Mouse (Mus musculus): Measurements from ENCODE around the gene Samd4b. TPM values are rescaled to one million over a fixed set of nuclear protein-coding genes. Genes with fewer than 3 reads are reported as not detected.
A peak's percentile ranks its signal among the peaks of the same experiment; 100 is the strongest.
"Not testable (repeated sequence)": the region's sequence is repeated elsewhere in the genome, so short reads cannot be mapped to it uniquely, and the experiment has no call there.

Gene Samd4b
- total RNA-seq, 1 experiment: 30.3 TPM

- Histone ChIP-seq H3K9ac (ENCODE audit: insufficient read depth, low read depth, low read length, poor library complexity, severe bottlenecking) (no peak within 1 kb of the TSS), H3K9me3 (ENCODE audit: control insufficient read depth, insufficient read depth, low read depth, low read length) (no peaks in the 10 kb centered on the region), H3K4me1 (ENCODE audit: control insufficient read depth in 2 of 2, insufficient read depth in 2 of 2, low read length in 2 of 2, poor library complexity in 1 of 2) (peaks cover 2 to 10% of the 10 kb centered on the region in 2 experiments; a peak in 2 of 4 replicates), H3K27ac (ENCODE audit: insufficient read depth, low read depth, low read length, poor library complexity, severe bottlenecking) (no peak within 1 kb of the TSS), H3K36me3 (ENCODE audit: control insufficient read depth, insufficient read depth, low read length, poor library complexity, severe bottlenecking) (no peaks in the 10 kb centered on the region), H3K4me3 (ENCODE audit: insufficient read depth in 1 of 2, low read depth in 1 of 2, low read length in 2 of 2, poor library complexity in 1 of 2, severe bottlenecking in 1 of 2) (no peak within 1 kb of the TSS)
- DNase-seq (ENCODE audit: low read depth, low spot score): no peak
- TF ChIP-seq HCFC1 (IDR thresholded peaks at IDR 0.05; ENCODE audit: borderline replicate concordance, insufficient read depth, low read length) (no peak), ZC3H11A (IDR thresholded peaks at IDR 0.05; ENCODE audit: borderline replicate concordance, low read depth, low read length) (no peak), CHD2 (IDR thresholded peaks at IDR 0.05; ENCODE audit: low read depth, low read length) (no peak), ZNF384 (IDR thresholded peaks at IDR 0.05; ENCODE audit: low read depth, low read length) (no peak), MAFK (IDR thresholded peaks at IDR 0.05; ENCODE audit: insufficient read depth, low read depth, low read length) (no peak)
- in situ Hi-C loops (cut with MboI; ENCODE audit: low sequenced_read_pairs in 2 of 2, unreplicated experiment in 2 of 2): no loop called here
Measured at GRCm38 (mm10) chr7:28540526-28540925, 57.4 kb downstream of the Samd4b start, which contains the start of gene Sycn. Sycn (plus strand) TSS chr7:28540885.

- H3K36me3 ChIP-seq (ENCODE audit: control insufficient read depth, insufficient read depth, low read length, poor library complexity, severe bottlenecking); H3K4me3 ChIP-seq (ENCODE audit: insufficient read depth in 1 of 2, low read depth in 1 of 2, low read length in 2 of 2, poor library complexity in 1 of 2, severe bottlenecking in 1 of 2); H3K27ac ChIP-seq (ENCODE audit: insufficient read depth, low read depth, low read length, poor library complexity, severe bottlenecking); in situ Hi-C loops (cut with MboI; ENCODE audit: low sequenced_read_pairs in 2 of 2, unreplicated experiment in 2 of 2); H3K9ac ChIP-seq (ENCODE audit: insufficient read depth, low read depth, low read length, poor library complexity, severe bottlenecking); DNase-seq (ENCODE audit: low read depth, low spot score); H3K4me1 ChIP-seq (ENCODE audit: control insufficient read depth in 2 of 2, insufficient read depth in 2 of 2, low read length in 2 of 2, poor library complexity in 1 of 2); H3K9me3 ChIP-seq (ENCODE audit: control insufficient read depth, insufficient read depth, low read depth, low read length): not testable (repeated sequence)
Measured at GRCm38 (mm10) chr7:28538886-28539285, 59.1 kb downstream of the Samd4b start.

- DNase-seq (ENCODE audit: low read depth, low spot score): no peak
- no peak overlapping the region for H3K4me3 ChIP-seq (ENCODE audit: insufficient read depth in 1 of 2, low read depth in 1 of 2, low read length in 2 of 2, poor library complexity in 1 of 2, severe bottlenecking in 1 of 2)
- no peaks in the 10 kb centered on the region for H3K9me3 ChIP-seq (ENCODE audit: control insufficient read depth, insufficient read depth, low read depth, low read length)
- H3K27ac ChIP-seq (ENCODE audit: insufficient read depth, low read depth, low read length, poor library complexity, severe bottlenecking): no peak overlapping the region
- H3K4me1 ChIP-seq (ENCODE audit: control insufficient read depth in 2 of 2, insufficient read depth in 2 of 2, low read length in 2 of 2, poor library complexity in 1 of 2): peaks cover 4 to 15% of the 10 kb centered on the region in 2 experiments; a peak in 2 of 4 replicates
- H3K36me3 ChIP-seq (ENCODE audit: control insufficient read depth, insufficient read depth, low read length, poor library complexity, severe bottlenecking): no peaks in the 10 kb centered on the region
- no peak overlapping the region for H3K9ac ChIP-seq (ENCODE audit: insufficient read depth, low read depth, low read length, poor library complexity, severe bottlenecking)
- no peak for TF ChIP-seq MAFK (IDR thresholded peaks at IDR 0.05; ENCODE audit: insufficient read depth, low read depth, low read length)
- TF ChIP-seq CHD2 (IDR thresholded peaks at IDR 0.05; ENCODE audit: low read depth, low read length): no peak
- no peak for TF ChIP-seq HCFC1 (IDR thresholded peaks at IDR 0.05; ENCODE audit: borderline replicate concordance, insufficient read depth, low read length)
- no peak for TF ChIP-seq ZNF384 (IDR thresholded peaks at IDR 0.05; ENCODE audit: low read depth, low read length)
- no peak for TF ChIP-seq ZC3H11A (IDR thresholded peaks at IDR 0.05; ENCODE audit: borderline replicate concordance, low read depth, low read length)
- in situ Hi-C loops (cut with MboI; ENCODE audit: low sequenced_read_pairs in 2 of 2, unreplicated experiment in 2 of 2): no loop called here
Measured at GRCm38 (mm10) chr7:28532005-28532404, 65.9 kb downstream of the Samd4b start.

- TF ChIP-seq MAFK (IDR thresholded peaks at IDR 0.05; ENCODE audit: insufficient read depth, low read depth, low read length) (no peak), ZC3H11A (IDR thresholded peaks at IDR 0.05; ENCODE audit: borderline replicate concordance, low read depth, low read length) (peak; percentile 77; the same call in 1 of the 2 replicates)
- Histone ChIP-seq H3K9ac (ENCODE audit: insufficient read depth, low read depth, low read length, poor library complexity, severe bottlenecking) (no peak overlapping the region), H3K4me1 (ENCODE audit: control insufficient read depth in 2 of 2, insufficient read depth in 2 of 2, low read length in 2 of 2, poor library complexity in 1 of 2) (peaks cover 4 to 16% of the 10 kb centered on the region in 2 experiments; a peak in 2 of 4 replicates), H3K9me3 (ENCODE audit: control insufficient read depth, insufficient read depth, low read depth, low read length) (no peaks in the 10 kb centered on the region), H3K27ac (ENCODE audit: insufficient read depth, low read depth, low read length, poor library complexity, severe bottlenecking) (no peak overlapping the region), H3K36me3 (ENCODE audit: control insufficient read depth, insufficient read depth, low read length, poor library complexity, severe bottlenecking) (no peaks in the 10 kb centered on the region), H3K4me3 (ENCODE audit: insufficient read depth in 1 of 2, low read depth in 1 of 2, low read length in 2 of 2, poor library complexity in 1 of 2, severe bottlenecking in 1 of 2) (no peak overlapping the region; a peak in 1 of 4 replicates)
- in situ Hi-C loops (cut with MboI; ENCODE audit: low sequenced_read_pairs in 2 of 2, unreplicated experiment in 2 of 2): loop anchor here in 1 of 2 experiments (5.0 kb wide), 1 partner anchor 76 kb away; the partner anchor contains the start of gene Lrfn1
- peak; percentile 90 for DNase-seq (ENCODE audit: low read depth, low spot score)
Measured at GRCm38 (mm10) chr7:28527922-28528719, 69.8 kb downstream of the Samd4b start.

GRCm38 (mm10) chr7:28522536-28522935 lies 75.4 kb downstream of the Samd4b start, which contains the start of gene Ifnl3:
Ifnl3 (plus strand) TSS chr7:28522836.
- H3K4me3 ChIP-seq (ENCODE audit: insufficient read depth in 1 of 2, low read depth in 1 of 2, low read length in 2 of 2, poor library complexity in 1 of 2, severe bottlenecking in 1 of 2); DNase-seq (ENCODE audit: low read depth, low spot score); H3K36me3 ChIP-seq (ENCODE audit: control insufficient read depth, insufficient read depth, low read length, poor library complexity, severe bottlenecking); H3K9ac ChIP-seq (ENCODE audit: insufficient read depth, low read depth, low read length, poor library complexity, severe bottlenecking); in situ Hi-C loops (cut with MboI; ENCODE audit: low sequenced_read_pairs in 2 of 2, unreplicated experiment in 2 of 2); H3K4me1 ChIP-seq (ENCODE audit: control insufficient read depth in 2 of 2, insufficient read depth in 2 of 2, low read length in 2 of 2, poor library complexity in 1 of 2); H3K9me3 ChIP-seq (ENCODE audit: control insufficient read depth, insufficient read depth, low read depth, low read length); H3K27ac ChIP-seq (ENCODE audit: insufficient read depth, low read depth, low read length, poor library complexity, severe bottlenecking): not testable (repeated sequence)
